ENCODE assay signal across 8 mouse cellular contexts in genomic region chr8:84210167-84210791, GRCm38 (mm10). TPM values are rescaled to one million over a fixed set of nuclear protein-coding genes. Genes with fewer than 3 reads are reported as not detected.
DNase-seq lines count a peak whose midpoint lies in the region; ATAC-seq and TF ChIP-seq lines count a peak whose summit lies in the region.

No protein-coding gene starts in this region.

- TF ChIP-seq POLR2A in myocyte (IDR thresholded peaks at IDR 0.05; ENCODE audit: insufficient read length, low read depth): peak; percentile 18

- no peak overlapping the region for H3K9ac ChIP-seq in intestine, embryonic 16.5 days (ENCODE audit: low read depth, low read length)

- peaks cover 32% of the 10 kb centered on the region for H3K79me2 ChIP-seq in myocyte (ENCODE audit: control insufficient read depth, insufficient read depth)

- H3K9me3 ChIP-seq in intestine, embryonic 16.5 days (ENCODE audit: control insufficient read depth, low read length): no peaks in the 10 kb centered on the region

- H3K4me1 ChIP-seq in intestine, embryonic 16.5 days (ENCODE audit: control insufficient read depth, insufficient read depth, low read length): peaks cover 13% of the 10 kb centered on the region

- peaks cover 15% of the 10 kb centered on the region for H3K36me3 ChIP-seq in intestine, embryonic 16.5 days (ENCODE audit: control insufficient read depth, insufficient read depth, low read length)
- H3K36me3 ChIP-seq in myocyte (ENCODE audit: control insufficient read depth, insufficient read depth): peaks cover 34% of the 10 kb centered on the region
- H3K36me3 ChIP-seq in splenic B cell, adult 2 months (ENCODE audit: control insufficient read depth, insufficient read depth, low read length, poor library complexity, severe bottlenecking): peaks cover 4% of the 10 kb centered on the region; the same call in 1 of the 2 replicates

- H3K27ac ChIP-seq in intestine, embryonic 16.5 days (ENCODE audit: low read length): no peak overlapping the region

- DNase-seq in ovary, postnatal 10 days (ENCODE audit: low spot score): peak; percentile 75
- no peak for DNase-seq in ovary, adult 18-20 months (ENCODE audit: low spot score)
- peak; percentile 82 for DNase-seq in embryo, embryonic 10 days (ENCODE audit: low spot score)
- DNase-seq in liver: peak; percentile 82
- peak; percentile 91 for DNase-seq in splenic B cell, adult 2 months (ENCODE audit: low read depth, low spot score)

- H3K4me2 ChIP-seq in intestine, embryonic 16.5 days (ENCODE audit: low read depth, low read length): 0 out of 2 replicates have a peak overlapping the region, but pooled peaks have one; percentile 11
- H3K4me2 ChIP-seq in myocyte (ENCODE audit: low read depth): no peak overlapping the region

- WGBS in intestine, embryonic 16.5 days: 56% methylated on average over 34 of the region's 34 CpGs

- H3K4me3 ChIP-seq in intestine, embryonic 16.5 days (ENCODE audit: low read length): no peak overlapping the region
- no peak overlapping the region for H3K4me3 ChIP-seq in myocyte

- ATAC-seq in granulocyte monocyte progenitor cell, adult 5-6 weeks (replicated peaks; ENCODE audit: poor library complexity, severe bottlenecking): peak; percentile 42
- peak; percentile 36 for ATAC-seq in intestine, embryonic 16.5 days

- H3ac ChIP-seq in myocyte (ENCODE audit: control insufficient read depth, insufficient read length): no peak overlapping the region

- H3K27me3 ChIP-seq in intestine, embryonic 16.5 days (replicated peaks; ENCODE audit: control insufficient read depth, insufficient read depth, low read length): no peaks in the 10 kb centered on the region
- no peaks in the 10 kb centered on the region for H3K27me3 ChIP-seq in myocyte (ENCODE audit: control insufficient read depth, insufficient read depth, insufficient read length)
- no peaks in the 10 kb centered on the region for H3K27me3 ChIP-seq in splenic B cell, adult 2 months (ENCODE audit: control insufficient read depth, insufficient read depth, low read length, poor library complexity, severe bottlenecking)

TF ChIP-seq in myocyte, 11 proteins besides CTCF, POLR2A, EP300 and RAD21:
- TF ChIP-seq SRF (IDR thresholded peaks at IDR 0.05; ENCODE audit: control insufficient read depth, insufficient read length, low read depth): no peak
- peak in 2 of 3 experiments; percentile 33 to 84 for TF ChIP-seq MYOG (IDR thresholded peaks at IDR 0.05; ENCODE audit: control insufficient read depth in 1 of 3, insufficient read depth in 1 of 3, insufficient read length in 2 of 3, low read depth in 2 of 3)
- TF ChIP-seq MAX (IDR thresholded peaks at IDR 0.05; ENCODE audit: low read depth): no peak
- TF ChIP-seq TCF12 (IDR thresholded peaks at IDR 0.05; ENCODE audit: insufficient read depth, poor library complexity, severe bottlenecking): no peak
- no peak for TF ChIP-seq TCF3 (IDR thresholded peaks at IDR 0.05; ENCODE audit: insufficient read length, low read depth)
- no peak for TF ChIP-seq CEBPB (IDR thresholded peaks at IDR 0.05; ENCODE audit: insufficient read depth, poor library complexity, severe bottlenecking)
- no peak for TF ChIP-seq USF1 (IDR thresholded peaks at IDR 0.05; ENCODE audit: low read depth)
- no peak for TF ChIP-seq REST (IDR thresholded peaks at IDR 0.05; ENCODE audit: insufficient read depth, insufficient read length)
- peak; percentile 76 for TF ChIP-seq POLR2AphosphoS2 (IDR thresholded peaks at IDR 0.05; ENCODE audit: insufficient read length, low read depth)
- TF ChIP-seq MYOD1 (IDR thresholded peaks at IDR 0.05; ENCODE audit: control insufficient read depth in 1 of 3, insufficient read length in 2 of 3, low read depth in 2 of 3): peak in 2 of 3 experiments; percentile 56 to 75
- no peak for TF ChIP-seq E2F4 (IDR thresholded peaks at IDR 0.05; ENCODE audit: insufficient read depth)
TF ChIP-seq in myocyte: peak in this region for 3.

RNA-seq across cellular contexts. Expression of gene Nanos3, which starts 25.3 kb away (rescaled TPM):
- 3.5 and 9.6 TPM in 2 replicates for total RNA-seq in granulocyte monocyte progenitor cell, adult 5-6 weeks (2014; fragmentation: Nextera tagmentation)
- total RNA-seq in granulocyte monocyte progenitor cell, adult 5-6 weeks (2017): not detected in 2 replicates
- 0.89 and 1.3 TPM in 2 replicates for polyA plus RNA-seq in intestine, embryonic 16.5 days (2015; fragmentation: Nextera tagmentation; extraction: Ambion mirVana)
- 1.2 TPM for polyA plus RNA-seq in myocyte (2012; fragmentation: generic; extraction: Trizol)

RNA-seq across cellular contexts. Expression of gene Zswim4, which starts 26.6 kb away (rescaled TPM):
- 4.6 and 8.1 TPM in 2 replicates for total RNA-seq in granulocyte monocyte progenitor cell, adult 5-6 weeks (2014; fragmentation: Nextera tagmentation)
- 4.5 and 4.8 TPM in 2 replicates for total RNA-seq in granulocyte monocyte progenitor cell, adult 5-6 weeks (2017)
- 7.1 and 7.7 TPM in 2 replicates for polyA plus RNA-seq in intestine, embryonic 16.5 days (2015; fragmentation: Nextera tagmentation; extraction: Ambion mirVana)
- 12.7 TPM for polyA plus RNA-seq in myocyte (2012; fragmentation: generic; extraction: Trizol)

RNA-seq across cellular contexts. Expression of gene D8Ertd738e, which starts 39.2 kb away (rescaled TPM):
- 145 and 151 TPM in 2 replicates for total RNA-seq in granulocyte monocyte progenitor cell, adult 5-6 weeks (2014; fragmentation: Nextera tagmentation)
- total RNA-seq in granulocyte monocyte progenitor cell, adult 5-6 weeks (2017): 66.2 and 88.3 TPM in 2 replicates
- polyA plus RNA-seq in intestine, embryonic 16.5 days (2015; fragmentation: Nextera tagmentation; extraction: Ambion mirVana): 292 and 296 TPM in 2 replicates
- 232 TPM for polyA plus RNA-seq in myocyte (2012; fragmentation: generic; extraction: Trizol)

RNA-seq across cellular contexts. Expression of gene Mri1, which starts 46.8 kb away (rescaled TPM):
- total RNA-seq in granulocyte monocyte progenitor cell, adult 5-6 weeks (2014; fragmentation: Nextera tagmentation): 18.6 and 30.7 TPM in 2 replicates
- total RNA-seq in granulocyte monocyte progenitor cell, adult 5-6 weeks (2017): 14.0 and 26.3 TPM in 2 replicates
- 76.0 and 77.1 TPM in 2 replicates for polyA plus RNA-seq in intestine, embryonic 16.5 days (2015; fragmentation: Nextera tagmentation; extraction: Ambion mirVana)
- polyA plus RNA-seq in myocyte (2012; fragmentation: generic; extraction: Trizol): 22.8 TPM

RNA-seq across cellular contexts. Expression of gene Ccdc130, which starts 59.9 kb away (rescaled TPM):
- total RNA-seq in granulocyte monocyte progenitor cell, adult 5-6 weeks (2014; fragmentation: Nextera tagmentation): 9.8 and 20.0 TPM in 2 replicates
- total RNA-seq in granulocyte monocyte progenitor cell, adult 5-6 weeks (2017): 10.6 and 10.8 TPM in 2 replicates
- polyA plus RNA-seq in intestine, embryonic 16.5 days (2015; fragmentation: Nextera tagmentation; extraction: Ambion mirVana): 13.5 and 16.3 TPM in 2 replicates
- polyA plus RNA-seq in myocyte (2012; fragmentation: generic; extraction: Trizol): 28.9 TPM
